Mouse (Mus musculus) megakaryocyte progenitor cell, adult 5-6 weeks (primary cell): ENCODE measurements around the gene Cux1. TPM values are rescaled to one million over a fixed set of nuclear protein-coding genes. Genes with fewer than 3 reads are reported as not detected.

Experiments
- ATAC-seq: replicated peaks from 2 replicates; pipeline ENCODE4 v1.8.0; 2016; ENCODE audit warnings: mild to moderate bottlenecking, moderate TSS enrichment, inconsistent platforms; ENCODE audit not compliant: poor library complexity
- total RNA-seq, 2 experiments: library from RNA; stranded (forward) in 1 of 2; stranded (reverse) in 1 of 2; fragments of 157-497, 149-512 nt in 1 of 2; fragments of 200-1000 nt in 1 of 2; gene quantifications; 2 replicates each; pipeline versions ENCODE4 v1.2.3 to v1.2.4; 2015 to 2017

The Cux1 gene
- total RNA-seq, 2 experiments from 2014 or later: 104 to 118 TPM

GRCm38 (mm10) chr5:136217932-136218381, 349.3 kb downstream of the Cux1 start:
- peak; percentile 60 for ATAC-seq

- ATAC-seq: peak; percentile 61
These were observed 350.2 kb downstream of the Cux1 start for GRCm38 (mm10) chr5:136217004-136217665.

GRCm38 (mm10) chr5:136215958-136216357, 351.3 kb downstream of the Cux1 start:
- 0 out of 2 replicates have a peak, but pooled peaks have one; percentile 13 for ATAC-seq

- ATAC-seq: no peak
These were observed 352.1 kb downstream of the Cux1 start for GRCm38 (mm10) chr5:136215211-136215610.

- no peak for ATAC-seq
These were observed 353.6 kb downstream of the Cux1 start for GRCm38 (mm10) chr5:136213716-136214115.

DNA sequence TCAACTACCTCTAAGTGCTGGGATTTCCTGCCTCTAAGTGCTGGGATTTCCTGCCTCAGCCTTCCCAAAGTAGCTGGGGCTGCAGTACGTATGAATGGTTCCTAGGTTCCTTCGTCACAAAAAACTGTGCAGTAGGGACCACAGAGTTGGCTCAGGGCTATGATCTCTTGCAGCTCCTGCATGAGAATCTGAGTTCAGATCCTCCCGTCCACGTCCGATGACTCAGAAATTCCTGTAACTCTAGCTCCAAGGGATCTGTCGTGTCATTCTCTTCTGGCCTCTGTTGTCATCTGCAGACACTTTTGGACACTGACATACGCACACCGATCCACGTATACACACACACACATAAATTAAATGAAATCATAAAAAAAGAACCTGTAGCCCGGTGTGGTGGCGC, 354.6 kb downstream of the Cux1 start:
- ATAC-seq: no peak

GRCm38 (mm10) chr5:136211341-136212102, 355.8 kb downstream of the Cux1 start:
- peak; percentile 78 for ATAC-seq

DNA sequence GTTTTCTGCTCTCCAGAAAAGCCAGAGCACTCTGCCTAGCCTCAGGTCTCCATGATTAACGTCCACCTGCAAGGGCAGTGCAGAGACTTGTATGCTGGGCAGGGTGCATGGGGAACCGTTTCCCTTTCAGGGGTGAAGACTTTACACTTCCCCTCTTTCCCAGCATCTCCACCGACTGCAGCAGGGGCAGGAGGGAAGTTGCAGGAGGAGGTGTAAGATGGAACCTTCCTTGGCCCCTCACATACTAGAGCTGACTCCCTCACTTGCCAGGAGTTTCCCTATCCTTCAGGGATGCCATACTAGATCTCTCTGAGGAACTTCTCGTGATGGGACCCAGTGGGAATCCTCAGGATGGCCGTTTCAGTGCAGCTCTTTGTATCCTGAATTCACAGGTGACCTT, 356.7 kb downstream of the Cux1 start:
- ATAC-seq: peak; percentile 51

DNA sequence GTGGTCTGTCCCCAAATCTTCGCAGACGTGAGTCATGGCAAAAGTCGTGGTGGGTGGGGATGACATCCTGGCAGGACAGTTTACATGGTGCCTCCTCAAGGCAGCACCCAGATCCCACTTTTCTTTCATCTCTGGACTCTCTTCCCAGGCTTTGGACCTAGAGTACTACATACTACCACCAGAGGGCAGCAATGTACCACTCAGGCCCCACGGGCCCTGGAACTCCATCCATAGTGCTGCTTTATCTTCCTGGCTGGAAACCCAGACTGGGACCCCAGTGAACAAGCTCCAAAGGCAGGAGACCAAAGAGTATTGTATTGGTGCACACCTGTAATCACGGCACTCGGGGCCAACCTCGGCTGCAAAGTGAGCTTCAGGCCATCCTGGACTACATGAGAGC, 365.5 kb downstream of the Cux1 start:
- ATAC-seq: peak; percentile 63

DNA sequence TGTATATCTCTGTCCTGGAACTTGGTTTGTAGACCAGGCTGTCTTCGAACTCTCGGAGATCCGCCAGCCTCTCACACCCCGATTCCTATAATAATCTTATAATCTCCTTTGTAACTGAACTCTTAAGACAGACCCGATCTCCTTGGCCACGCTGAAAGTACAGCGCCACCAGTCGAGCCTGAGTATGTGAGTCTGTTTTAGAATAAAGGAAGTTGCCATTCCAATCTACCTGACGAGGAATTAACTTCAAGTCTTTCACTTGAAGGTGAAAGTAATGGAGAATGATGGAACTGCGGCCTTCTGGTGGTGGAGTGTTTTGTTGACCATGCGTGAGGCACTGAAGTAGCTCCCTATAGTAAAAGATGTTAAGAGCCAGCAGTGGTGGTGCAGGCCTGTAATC, 367.8 kb downstream of the Cux1 start:
- ATAC-seq: no peak

- peak; percentile 84 for ATAC-seq
These were observed 368.6 kb downstream of the Cux1 start, which contains the start of gene Prkrip1 for GRCm38 (mm10) chr5:136198474-136199391. Prkrip1 (minus strand) TSS chr5:136198963.

Other genes starting within 250 kb of the Cux1 start
- 0.22 and 0.30 TPM in 2 replicates for gene Myl10, start 125.7 kb upstream of the Cux1 start, total RNA-seq (2015)
- 0.54 TPM in 1 of 2 replicates, not detected in the other for gene Myl10, start 125.7 kb upstream of the Cux1 start, total RNA-seq (2017)